Mouse (Mus musculus) embryonic fibroblast, embryonic 13.5 days (primary cell): ENCODE results near the gene Hspb9.

ENCODE experiments used
- CTCF ChIP-seq: IDR thresholded peaks from 2 replicates; pipeline ENCODE4 v1.5.1; 2011; ENCODE audit warnings: mild to moderate bottlenecking, control low read depth, low read length, moderate library complexity, borderline replicate concordance; ENCODE audit not compliant: insufficient read depth
- POLR2A ChIP-seq: IDR thresholded peaks from 2 replicates; pipeline ENCODE4 v1.6.1; 2011; ENCODE audit warnings: low read depth, mild to moderate bottlenecking, control low read depth, low read length, moderate library complexity

DNA sequence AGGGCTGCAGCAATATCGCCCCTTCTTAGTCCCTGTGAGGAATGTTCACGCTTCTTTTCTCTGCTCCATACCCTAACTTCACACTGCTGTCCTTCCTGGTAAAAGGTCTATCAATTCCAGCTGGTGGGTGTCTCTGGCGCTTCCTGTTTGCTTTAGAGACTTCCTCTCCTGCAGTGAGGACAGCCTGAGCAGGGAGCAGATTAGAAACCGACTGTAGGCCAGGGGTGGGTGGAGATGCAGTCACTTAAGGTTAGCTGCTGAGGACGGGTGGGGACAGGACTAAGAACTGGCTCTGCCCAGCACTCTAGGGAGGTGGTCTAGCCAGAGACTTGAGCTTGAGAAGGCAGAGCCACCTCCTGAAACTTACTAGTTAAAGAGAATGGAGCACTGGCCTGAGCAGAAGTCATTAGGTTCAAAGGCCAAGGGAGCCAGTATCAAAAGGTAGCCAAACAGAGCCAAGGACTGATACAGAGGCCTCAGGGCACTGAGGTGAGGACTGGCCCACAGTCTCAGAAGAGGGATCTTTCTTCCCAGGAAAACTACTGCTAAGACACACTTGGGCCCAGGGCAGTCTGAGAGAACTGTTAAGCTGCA is 11.4 kb downstream of the Hspb9 start:
- no peak for TF ChIP-seq CTCF
- TF ChIP-seq POLR2A: no peak
